Mouse (Mus musculus) thymus, adult 2 months (tissue): ENCODE results near the gene Cd24a.

Source experiments
- CTCF ChIP-seq: fragments of 200-500 bp; IDR thresholded peaks from 2 replicates; pipeline ENCODE4 v1.5.1; 2012; ENCODE audit warnings: mild to moderate bottlenecking, control low read depth, low read length, moderate library complexity, borderline replicate concordance; ENCODE audit not compliant: control insufficient read depth, poor library complexity, insufficient read depth; ENCODE audit errors: extremely low read depth
- POLR2A ChIP-seq: fragments of 200-500 bp; IDR thresholded peaks from 2 replicates; pipeline ENCODE4 v1.6.1; 2012; ENCODE audit warnings: mild to moderate bottlenecking, low read length, control low read depth, moderate library complexity; ENCODE audit not compliant: control insufficient read depth, poor library complexity, insufficient read depth; ENCODE audit errors: extremely low read depth

DNA sequence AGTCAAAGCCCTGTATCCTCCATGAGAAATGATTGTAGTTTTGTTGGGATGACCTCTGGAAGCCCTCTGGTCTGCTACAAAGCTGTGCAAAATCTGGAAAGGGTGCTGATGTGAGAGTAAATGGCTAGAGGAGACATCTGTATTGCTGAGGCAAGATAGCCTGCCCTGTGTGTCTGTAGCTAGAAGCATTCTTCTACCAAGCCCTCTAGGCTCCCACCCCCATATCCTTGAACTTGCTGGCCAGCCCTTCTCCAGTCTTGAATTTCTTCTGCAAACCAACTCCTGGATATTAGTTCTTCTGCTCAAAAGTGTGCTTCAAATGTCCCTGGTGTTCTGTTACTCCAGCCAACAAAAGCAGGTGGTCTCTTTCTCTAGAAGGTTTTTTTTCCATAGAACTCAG lies 51.8 kb downstream of the Cd24a start:
- no peak for TF ChIP-seq CTCF
- TF ChIP-seq POLR2A, result no peak
